Mouse (Mus musculus): ENCODE measurements at regions not wholly inside any gene's neighbourhood (a gene's known extent, or its start where the extent isn't known, plus 50 kb on each side); places are given as distances from the start of the nearest gene placed in this dataset.
A peak's percentile ranks its signal among the peaks of the same experiment; 100 is the strongest.

DNA sequence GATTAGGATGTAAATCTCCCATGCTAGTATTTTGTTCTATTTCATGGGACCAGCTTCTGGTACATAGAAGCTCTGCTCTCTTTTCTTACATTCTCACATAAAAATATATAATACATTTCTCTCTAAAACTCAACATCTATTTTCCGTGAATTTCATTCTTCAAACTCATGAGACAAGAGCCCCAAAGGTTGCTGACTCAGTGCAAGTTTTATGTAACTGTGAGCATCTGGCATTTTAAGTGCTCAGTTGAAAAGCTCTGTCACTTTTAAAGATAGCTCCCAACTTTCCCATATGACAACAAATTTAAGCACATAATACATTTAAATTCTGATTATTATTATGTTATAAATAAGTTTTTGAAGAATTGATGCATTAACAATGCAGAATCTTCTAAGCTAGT is 268.5 kb downstream of the AW209491 start:
- DNase-seq (ENCODE audit: low spot score in 2 of 2): no peak

DNA sequence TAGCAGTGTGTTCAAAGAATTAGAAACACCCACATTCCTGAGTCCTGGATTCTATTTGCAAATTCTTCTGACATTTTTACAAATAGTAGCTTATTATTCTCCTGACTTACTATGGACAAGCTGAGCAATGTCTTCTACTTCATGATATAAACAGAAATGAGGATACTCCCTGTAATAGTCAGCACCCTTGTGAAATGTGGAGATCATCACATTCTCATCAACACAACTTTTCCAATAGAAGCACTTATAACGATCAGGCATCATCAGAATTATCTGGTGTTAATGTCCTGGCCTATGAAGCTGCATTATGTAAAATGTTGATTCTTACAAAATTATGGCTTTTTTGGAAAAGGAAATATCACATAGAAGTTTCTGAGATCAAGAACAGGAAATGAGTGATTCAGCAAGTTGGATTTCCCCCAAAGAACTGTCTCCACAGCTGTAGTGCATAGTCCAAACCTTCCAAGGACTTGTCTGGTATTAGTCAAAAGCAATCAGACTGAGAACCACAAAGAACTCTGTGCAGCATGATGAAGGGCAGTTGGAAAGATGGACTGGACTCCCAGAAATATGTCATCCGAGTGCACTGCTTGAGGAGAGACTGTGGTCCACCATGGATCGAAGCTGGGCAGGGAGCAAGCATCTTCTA is 300.3 kb downstream of the AW209491 start:
- no peak for DNase-seq (ENCODE audit: low spot score in 2 of 2)

DNA sequence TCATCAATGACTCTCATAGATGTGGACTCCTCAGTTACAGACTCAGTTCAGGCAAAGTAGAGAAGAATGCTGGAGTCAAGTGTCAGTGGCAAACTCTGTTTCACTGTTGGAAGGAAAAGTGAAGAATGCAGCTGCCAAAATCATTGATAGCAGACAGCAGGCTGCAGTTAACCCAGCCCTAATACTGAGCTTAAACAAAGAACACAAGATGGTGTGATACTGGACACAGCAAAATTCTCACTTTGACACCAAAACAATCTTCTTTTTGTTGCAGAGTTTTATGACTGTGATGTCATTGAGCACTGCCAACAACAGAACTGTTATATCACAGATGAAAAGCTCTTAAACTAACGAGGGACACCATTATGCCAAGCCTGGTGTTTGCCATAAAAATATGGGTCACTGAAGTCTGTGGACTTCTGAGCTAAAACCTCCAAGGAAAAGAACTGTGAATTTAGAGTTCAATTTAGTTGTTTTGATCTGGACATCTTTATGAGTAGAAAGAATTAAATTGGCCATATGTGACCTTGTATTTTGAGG is 336.3 kb downstream of the AW209491 start:
- DNase-seq (ENCODE audit: low spot score in 2 of 2): no peak

DNA sequence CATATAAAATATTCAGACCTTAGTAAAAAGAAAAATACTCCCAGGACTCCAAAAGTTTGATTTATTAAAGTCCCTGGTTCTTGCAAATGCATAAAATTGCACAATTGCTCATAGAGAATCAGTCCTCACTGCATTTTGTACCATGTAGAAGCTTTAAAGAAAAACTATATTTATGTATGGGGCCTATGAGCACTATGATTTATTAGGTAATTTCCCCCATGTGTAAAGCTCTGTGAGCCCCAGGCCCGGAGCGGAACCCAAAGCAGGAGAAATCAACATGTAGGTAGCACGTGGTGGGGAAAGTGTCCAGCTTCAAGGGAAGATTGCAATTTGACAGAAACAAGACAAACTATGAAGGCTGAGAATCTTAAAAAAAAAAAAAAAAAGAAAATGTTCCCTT is 372.7 kb downstream of the AW209491 start:
- DNase-seq (ENCODE audit: low spot score in 2 of 2): no peak

DNA sequence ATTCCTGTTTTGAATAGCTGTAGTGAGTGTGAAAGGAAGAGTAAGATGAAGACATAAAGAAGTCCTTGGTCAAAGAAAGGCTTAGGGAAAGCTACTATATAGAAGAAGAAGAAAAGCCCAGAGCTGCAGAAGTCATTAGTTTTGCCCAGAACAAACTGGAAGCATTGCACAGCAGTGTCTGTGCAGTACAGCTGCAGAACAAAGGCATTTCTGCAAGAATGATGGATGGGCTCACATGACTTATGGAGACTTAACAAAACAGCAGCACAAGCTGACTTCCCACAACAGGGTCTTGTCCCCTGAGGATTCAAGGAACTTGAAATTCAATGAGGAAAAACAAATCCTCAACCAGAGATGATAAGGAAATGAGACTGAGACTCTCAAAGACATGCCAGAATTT is 381.7 kb downstream of the AW209491 start:
- no peak for DNase-seq (ENCODE audit: low spot score in 2 of 2)

DNA sequence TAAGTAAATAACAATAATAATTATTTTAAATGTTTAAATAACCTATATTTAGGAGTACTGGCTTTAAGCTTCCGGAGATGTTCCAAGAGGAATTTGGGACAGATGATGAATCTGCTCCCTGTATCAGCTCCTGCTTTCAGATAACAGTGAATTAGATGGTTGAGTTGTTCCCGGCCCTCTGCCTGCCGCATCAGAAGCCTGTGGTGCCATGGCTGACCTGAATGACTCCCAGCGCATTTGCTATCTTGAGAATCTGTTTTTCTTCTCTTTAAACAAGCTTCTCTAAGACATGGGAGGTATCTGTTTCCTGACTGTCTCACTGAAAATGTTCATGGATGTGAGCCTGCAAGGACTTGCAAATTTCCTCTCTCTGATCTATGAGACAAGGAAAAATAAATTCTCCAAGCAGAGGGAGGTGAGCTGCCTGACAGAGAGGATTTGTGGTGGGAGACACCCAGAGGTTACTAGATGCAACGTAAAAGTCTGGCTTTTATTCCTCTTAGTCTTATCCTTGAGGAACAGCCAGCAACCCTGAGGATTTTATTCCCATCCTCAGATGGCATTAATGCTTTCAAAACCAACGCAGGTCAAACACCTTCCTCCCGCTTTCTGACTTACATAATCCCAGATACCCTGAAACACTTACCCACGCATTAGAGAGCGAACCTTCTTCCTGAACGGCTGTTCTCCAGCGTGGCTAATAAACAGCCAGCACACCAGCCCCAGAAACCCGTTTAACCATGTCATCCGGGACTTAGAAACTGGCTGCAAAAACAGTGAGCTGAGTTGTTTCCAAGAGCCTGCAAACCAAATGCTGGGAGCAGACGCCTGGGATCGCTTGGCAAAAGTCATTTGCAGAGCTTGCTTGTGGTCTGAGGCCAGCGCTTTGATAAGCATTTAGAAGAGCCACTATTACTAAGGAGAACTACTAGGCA is 389.1 kb downstream of the AW209491 start:
- peak in 1 of 2 experiments; percentile 15 for DNase-seq (ENCODE audit: low spot score in 2 of 2)

DNA sequence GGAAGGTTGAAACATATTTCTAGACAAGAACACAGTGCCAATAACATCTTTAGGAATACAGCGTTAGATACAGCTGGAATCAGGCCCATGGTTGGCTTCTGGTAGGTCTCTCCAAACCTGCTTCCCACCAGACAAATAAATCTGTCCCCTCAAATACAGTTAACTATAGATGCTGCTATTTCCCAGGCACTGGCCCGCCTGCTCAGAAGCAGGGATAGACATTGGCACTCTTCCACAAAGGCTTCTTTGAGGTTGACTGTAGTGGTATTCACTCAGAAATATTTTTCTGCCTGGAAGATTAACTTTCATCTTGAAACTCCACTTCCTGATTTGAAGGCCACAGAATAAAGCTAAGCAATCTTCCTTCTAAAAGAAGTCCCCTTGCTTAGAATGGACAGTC is 396.6 kb downstream of the AW209491 start:
- no peak for DNase-seq (ENCODE audit: low spot score in 2 of 2)

DNA sequence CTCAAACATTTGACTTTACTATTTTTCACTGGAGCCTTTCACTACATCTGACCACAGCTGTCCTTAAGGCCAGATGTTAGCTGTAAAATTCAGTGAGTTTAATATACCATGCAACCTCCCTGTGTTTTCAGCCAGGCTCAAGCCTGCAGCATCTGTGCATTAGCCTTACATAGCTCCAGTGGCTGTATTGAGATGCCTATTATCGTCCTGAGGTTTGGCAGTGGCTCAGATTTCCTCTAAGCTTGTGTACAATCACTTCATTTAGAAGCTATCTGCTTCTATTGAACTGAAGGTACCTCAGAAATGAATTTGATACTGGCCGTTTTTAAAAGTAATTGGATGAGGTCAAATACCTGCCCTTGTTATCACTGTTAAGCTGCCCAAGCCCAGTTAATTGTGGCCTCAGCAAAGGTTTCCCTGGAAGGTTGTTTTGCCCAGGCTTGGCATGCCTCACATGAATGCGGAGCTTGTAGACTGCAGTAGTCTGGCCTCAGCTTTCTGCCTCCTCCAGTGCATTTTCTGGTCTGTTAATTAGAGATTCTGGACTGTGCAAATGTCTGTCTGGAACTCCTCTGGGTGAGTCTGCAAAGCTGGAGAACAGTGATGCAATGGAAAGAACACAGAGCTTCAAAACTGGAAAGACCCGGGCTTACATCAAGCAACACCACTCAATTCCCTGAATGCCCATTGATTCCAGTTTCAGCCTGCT is 410.2 kb upstream of the Gli3 start:
- DNase-seq (ENCODE audit: low spot score in 2 of 2): no peak

DNA sequence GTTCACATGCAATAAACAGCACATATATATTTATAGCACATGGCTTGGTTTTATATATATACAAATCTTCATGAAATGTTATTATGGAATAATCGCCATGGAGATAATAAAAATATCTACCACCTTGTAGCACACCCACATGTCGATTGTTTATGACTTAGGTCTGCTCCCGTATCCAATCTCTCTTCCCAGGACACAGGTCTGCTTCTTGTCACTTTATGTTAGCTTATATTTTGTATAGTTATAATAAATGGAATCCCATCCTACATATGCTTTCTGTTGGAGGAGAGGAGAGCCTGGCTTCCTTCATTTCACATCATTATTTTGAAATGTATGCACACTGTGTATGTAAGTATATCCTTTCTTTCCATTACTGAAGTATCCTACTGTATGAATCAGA is 408.3 kb upstream of the Gli3 start:
- DNase-seq (ENCODE audit: low spot score in 2 of 2): no peak

DNA sequence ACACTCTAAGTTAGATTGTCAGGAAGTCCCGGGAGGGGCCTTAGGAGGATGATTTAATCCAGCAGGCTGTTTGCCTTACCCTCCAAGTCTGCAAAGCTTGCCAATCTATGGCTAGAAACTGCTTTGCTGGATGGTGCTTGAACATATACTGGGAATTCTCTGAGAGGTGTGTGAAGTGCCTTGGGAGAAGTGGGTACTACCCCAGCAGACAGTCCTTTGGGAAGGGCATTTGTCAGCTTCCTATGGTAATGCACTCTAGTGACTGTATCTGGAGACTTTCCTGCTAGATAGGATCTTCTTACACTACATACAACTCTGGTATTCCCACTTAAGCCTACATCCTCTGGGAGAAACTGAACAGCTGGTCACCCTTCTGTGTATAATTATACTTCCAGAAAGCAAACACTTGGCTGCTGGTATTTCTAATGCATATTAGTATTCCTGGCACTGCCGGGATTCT is 384.4 kb upstream of the Gli3 start:
- no peak for DNase-seq (ENCODE audit: low spot score in 2 of 2)

DNA sequence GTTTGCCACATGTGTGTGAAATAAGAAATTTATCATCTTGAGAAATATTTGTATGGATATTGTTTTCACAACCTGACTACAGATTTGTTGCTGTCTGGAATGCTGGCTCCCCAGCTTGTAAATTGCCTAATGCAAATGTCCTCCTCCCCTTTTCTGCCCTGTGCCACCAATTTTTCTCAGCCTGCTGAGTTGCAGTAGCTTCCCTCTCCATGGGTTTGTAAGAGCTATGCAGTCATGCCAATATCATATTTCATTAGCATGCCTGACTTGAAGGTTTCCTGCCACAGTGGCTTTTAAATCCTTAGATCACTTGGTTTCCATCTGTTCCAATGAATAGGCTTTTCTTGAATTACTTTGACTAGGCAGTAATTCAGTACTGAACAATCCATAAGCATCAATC is 383.9 kb upstream of the Gli3 start:
- DNase-seq (ENCODE audit: low spot score in 2 of 2): no peak

DNA sequence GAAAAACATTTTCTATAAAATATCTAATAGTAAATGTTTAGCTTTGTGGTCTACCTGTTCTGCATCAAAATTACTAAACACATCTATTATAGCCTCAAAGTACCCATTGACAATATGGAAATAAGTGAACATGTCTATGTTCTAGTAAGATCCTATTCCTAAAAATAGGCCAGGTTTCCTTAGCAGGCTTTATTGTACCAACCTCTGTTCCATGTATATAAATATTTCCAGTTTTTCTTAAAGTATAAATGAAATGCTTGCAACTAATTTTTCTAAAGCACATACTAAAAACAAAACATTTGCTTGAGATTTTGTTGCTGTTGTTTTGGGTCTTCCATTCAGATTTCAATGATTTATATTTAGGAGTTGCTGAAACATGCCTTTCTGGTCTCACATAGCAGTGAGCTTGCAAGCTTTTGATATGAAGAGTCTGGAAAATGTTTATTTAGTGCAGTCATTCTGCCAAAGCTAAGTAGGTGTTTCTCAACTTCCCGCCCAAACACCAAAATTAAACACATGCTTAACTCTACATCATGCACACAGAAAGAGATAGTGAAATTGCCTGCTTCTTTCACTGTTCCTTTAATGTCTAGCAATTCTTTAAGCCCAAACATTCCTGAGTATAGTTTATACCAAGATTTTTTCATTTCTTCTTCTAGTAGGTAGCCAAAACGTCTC is 380.6 kb upstream of the Gli3 start:
- no peak for DNase-seq (ENCODE audit: low spot score in 2 of 2)

DNA sequence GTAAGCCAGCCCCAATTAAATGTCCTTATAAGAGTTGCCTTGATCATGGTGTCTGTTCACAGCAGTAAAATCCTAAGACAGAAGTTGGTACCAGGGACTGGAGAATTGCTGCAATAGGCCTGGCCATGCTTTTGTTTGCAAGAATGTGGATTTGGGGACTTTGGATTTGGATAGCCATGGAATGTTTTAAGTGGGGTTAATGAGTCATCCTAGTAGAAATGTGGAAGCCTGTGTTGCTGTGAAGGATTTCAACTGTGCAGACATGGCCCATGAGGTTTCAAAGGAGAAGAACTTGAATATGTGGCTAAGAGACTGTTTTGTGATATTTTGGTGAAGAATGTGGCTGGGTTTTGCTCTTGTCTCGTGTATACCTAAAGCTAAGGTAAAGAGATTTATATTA is 368.2 kb upstream of the Gli3 start:
- no peak for DNase-seq (ENCODE audit: low spot score in 2 of 2)

DNA sequence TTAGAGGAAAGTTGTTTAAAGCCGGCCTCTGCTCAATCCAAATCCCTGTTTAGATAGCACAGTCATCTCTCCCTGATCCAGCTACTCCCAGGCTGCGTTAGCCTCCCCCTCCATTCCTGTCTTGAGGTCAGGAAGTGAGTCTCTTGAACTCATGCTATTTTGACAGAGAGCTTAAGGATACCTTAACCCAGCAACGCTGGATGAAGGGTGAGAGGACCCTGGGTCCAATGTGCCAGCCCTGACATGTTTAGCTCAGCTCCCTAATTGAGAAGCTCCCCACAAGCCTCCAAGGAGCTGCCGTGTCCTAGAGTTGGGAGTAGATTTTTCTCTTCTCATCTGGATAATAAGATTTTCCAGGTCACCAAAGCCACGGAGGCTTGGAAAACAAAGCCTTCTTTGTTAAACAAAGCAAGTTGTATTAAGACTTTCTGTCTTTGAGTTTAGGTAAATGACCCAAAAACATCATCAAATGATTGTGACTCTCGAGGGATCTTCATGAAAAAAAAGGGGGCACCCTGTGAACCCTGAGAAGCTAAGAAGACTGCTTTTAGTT is 355.2 kb upstream of the Gli3 start:
- DNase-seq (ENCODE audit: low spot score in 2 of 2): no peak

DNA sequence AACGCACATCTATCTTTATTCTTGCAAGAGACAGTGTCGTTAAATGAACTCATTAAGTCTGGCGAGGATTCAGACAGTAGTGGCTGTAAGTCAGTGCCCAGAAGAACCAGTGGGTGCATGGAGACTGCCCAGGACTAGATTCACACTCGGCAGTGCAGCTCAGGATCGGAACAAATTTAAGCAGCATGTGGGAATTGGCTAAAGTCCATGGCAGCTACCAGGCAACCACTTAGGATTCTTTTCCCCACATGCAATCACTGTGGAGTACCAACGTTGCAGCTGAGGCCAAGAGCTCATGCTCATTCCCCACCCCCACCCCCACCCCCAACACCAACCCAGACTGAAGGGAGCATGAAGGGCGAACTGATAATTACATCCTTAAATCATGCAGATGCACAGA is 349.7 kb upstream of the Gli3 start:
- DNase-seq (ENCODE audit: low spot score in 2 of 2): no peak

DNA sequence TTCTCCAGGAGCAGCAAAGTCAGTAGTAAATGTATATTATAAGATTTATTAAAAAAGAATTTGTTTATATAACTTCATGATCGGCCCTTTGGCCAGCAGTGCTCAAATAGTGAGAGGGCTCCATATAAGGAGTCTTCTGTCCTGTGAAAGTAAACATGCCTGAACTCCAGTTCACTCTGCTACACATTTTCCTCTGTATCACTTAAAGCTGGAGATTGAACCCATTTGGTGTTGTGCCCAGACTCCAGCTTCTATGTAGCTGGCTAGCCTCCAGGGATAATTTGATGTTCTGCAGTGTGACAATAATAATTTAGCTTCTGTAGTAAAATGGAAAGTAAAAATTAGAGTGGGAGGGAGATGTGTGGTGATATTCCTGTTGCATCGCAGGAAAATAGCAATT is 332.8 kb upstream of the Gli3 start:
- DNase-seq (ENCODE audit: low spot score in 2 of 2): no peak

DNA sequence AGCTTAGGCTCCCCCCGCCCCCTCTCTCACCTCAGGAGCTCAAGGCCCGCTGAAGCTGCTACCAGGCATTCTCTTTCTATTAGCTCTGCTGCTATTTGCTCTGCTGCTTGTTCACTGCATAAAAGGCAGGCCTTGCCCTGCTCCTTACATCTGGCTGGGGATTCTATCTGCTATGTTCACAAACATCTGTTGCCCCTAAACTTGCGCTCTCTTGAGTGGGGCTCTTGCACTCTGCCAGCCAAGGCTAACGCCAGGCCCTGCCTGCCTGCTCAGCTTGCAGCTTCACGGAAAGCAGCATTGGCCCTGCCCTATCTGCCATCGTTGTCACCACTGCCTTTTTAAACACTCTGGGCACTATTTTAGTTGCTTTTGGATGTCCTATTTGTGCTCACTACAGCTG is 316.9 kb upstream of the Gli3 start:
- DNase-seq (ENCODE audit: low spot score in 2 of 2): no peak

DNA sequence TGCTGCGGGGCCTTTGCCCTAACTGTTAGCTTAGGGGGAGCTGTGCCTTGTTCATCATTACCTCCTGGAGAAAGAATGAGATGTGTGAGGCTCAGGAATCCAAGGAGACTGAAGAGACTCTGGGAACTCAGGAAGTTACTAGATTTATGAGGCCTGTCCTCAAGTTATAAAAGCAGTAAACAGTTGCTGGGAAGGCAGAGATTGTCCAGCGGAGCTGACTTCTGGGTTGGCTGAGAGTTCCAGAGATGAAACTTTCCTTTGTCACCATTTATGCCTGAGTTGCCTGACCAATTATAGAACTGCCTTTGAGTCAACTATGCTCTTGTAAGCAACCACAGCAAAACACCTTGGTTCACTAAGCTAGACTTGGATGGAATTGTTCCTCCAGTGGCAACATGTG is 282.1 kb upstream of the Gli3 start:
- DNase-seq (ENCODE audit: low spot score in 2 of 2): no peak

DNA sequence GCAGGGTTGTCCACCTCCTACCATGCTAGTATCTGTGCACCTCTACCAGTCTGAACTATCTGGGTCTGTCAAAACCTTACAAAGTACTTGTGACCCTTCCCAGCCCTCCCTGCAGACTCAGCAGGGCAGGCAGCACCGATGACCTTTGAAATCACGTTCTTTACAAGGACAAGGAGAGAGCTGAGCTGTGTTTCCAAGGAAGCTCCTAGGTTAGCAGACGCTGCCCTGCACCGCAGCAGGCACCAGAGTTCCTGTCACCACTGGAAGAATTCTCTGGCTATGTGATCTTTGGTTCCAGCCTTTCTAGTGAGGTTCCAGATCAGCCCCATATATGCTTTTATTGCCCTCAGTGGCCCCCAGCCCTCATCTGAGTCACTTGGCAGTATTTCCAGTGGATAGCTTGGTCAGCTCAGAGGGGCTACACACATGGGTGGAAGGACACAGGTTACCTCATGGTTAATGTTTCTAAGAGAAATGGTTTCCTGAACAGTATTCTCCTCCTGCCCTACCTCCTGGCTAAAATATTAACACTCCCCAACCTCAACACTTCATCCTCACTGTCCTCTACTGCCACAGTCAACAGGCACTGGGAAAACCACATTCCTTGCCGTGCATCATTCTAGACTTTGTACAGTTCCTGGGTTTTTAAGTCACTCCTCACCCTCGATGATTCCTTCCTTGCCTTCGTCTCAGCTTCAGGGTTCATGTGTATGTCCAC is 251.2 kb upstream of the Gli3 start:
- no peak for DNase-seq (ENCODE audit: low spot score in 2 of 2)

DNA sequence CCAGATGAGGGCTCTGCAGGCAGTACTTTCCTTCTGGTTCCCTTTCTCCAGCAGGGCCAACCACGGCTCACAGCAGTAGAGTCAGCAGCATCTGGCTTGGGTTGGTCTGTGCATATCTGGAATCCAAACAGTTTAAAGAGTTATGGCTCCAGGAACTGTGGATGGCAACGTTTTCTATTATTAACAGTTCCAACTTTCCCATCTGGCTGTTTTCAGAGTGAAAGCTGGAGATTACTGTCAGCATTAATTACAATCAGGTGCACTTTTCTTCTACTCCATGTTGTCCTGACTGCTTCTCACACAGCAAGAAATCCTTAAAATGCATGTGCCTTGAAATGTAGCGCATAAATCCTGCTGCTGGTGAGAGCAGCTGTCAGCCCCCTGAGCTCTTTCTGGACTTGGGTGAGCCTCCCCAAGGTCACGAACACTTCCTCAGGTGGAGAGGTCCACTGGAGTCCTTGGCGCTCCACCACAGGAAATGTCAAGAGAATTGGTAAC is 250.6 kb upstream of the Gli3 start:
- peak; percentile 2 to 17 for DNase-seq (ENCODE audit: low spot score in 2 of 2)
